9 mouse cellular contexts compared by ENCODE assay signal in the genomic region with DNA sequence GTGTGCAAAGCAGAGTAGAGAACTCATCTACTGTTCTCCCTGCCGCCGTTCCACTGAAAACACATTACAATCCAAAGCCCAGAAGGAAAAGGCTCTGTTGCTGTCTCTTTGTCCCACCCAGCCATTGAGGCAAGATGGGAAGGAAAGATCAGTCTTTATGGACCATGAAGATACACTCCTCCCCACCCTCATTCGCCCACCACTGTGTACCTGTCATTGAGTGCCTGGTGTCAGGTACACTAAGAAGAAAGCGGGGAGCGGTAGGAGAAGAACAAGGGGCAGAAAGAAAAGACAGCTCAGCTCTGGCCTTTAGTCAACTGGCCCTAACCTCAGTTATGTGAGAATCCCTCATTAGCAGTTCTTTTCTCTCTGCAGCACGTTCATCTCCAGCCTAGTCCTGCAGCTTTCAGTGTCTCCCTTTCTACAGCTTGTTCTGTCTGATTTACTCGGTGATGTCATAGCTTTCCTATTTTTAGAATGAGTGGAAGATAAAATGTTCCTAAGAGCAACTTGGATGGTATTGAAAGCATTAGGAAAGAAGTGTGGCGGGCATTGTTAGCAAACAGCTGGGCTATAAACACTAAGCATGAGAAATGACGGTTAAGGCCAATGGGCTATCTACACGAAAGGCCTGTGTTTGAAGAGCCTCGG.
DNase-seq lines count a peak whose midpoint lies in the region; ATAC-seq and TF ChIP-seq lines count a peak whose summit lies in the region.
"Had no signal": no experiment of that assay in that cellular context is flagged by ENCODE, and none has a peak within 500 bp of the region (broad histone marks: within the 10 kb centered on the region; RNA-seq: fewer than 3 reads in every experiment).

No protein-coding gene starts in this region.

- no peak for DNase-seq in intestine, embryonic 14.5 days (ENCODE audit: low spot score)
- DNase-seq in heart, postnatal 0 days (ENCODE audit: low spot score) = peak; percentile 92
- DNase-seq in midbrain, embryonic 14.5 days = no peak
- DNase-seq in urinary bladder, postnatal 25 days (ENCODE audit: low spot score) = no peak
- no peak for DNase-seq in retina, postnatal 1 day
- no peak for DNase-seq in left cerebral cortex, adult 2 months (ENCODE audit: extremely low spot score in 1 of 2, low spot score in 2 of 2)
- DNase-seq: thymus, postnatal 25 days had no signal

- no peaks in the 10 kb centered on the region for H3K9me3 ChIP-seq in intestine, embryonic 14.5 days (ENCODE audit: control insufficient read depth, low read length)
- no peaks in the 10 kb centered on the region for H3K9me3 ChIP-seq in intestine, postnatal 0 days (ENCODE audit: control insufficient read depth)
- H3K9me3 ChIP-seq in embryonic facial prominence, embryonic 13.5 days = no peaks in the 10 kb centered on the region
- no peaks in the 10 kb centered on the region for H3K9me3 ChIP-seq in heart, postnatal 0 days (replicated peaks; ENCODE audit: control insufficient read depth, low read length)
- H3K9me3 ChIP-seq in midbrain, embryonic 14.5 days (ENCODE audit: control insufficient read depth, low read length) = no peaks in the 10 kb centered on the region

- intact Hi-C loops in left cerebral cortex, adult 2 months (cut with DNase I) = no loop called here

- H3K36me3 ChIP-seq in intestine, embryonic 14.5 days (ENCODE audit: control insufficient read depth, insufficient read depth, low read length) = no peaks in the 10 kb centered on the region
- H3K36me3 ChIP-seq in intestine, postnatal 0 days (ENCODE audit: control insufficient read depth, insufficient read depth) = no peaks in the 10 kb centered on the region
- no peaks in the 10 kb centered on the region for H3K36me3 ChIP-seq in embryonic facial prominence, embryonic 13.5 days
- H3K36me3 ChIP-seq in heart, postnatal 0 days (replicated peaks; ENCODE audit: control insufficient read depth, insufficient read depth, low read length) = no peaks in the 10 kb centered on the region
- no peaks in the 10 kb centered on the region for H3K36me3 ChIP-seq in midbrain, embryonic 14.5 days (ENCODE audit: control insufficient read depth, insufficient read depth, low read length)

- TF ChIP-seq CTCF in intestine, postnatal 0 days (IDR thresholded peaks at IDR 0.05; ENCODE audit: low read depth) = no peak
- TF ChIP-seq CTCF in heart, postnatal 0 days (IDR thresholded peaks at IDR 0.05; ENCODE audit: low read depth) = no peak
- no peak for TF ChIP-seq CTCF in left cerebral cortex, adult 2 months (IDR thresholded peaks at IDR 0.05)

- H3K27me3 ChIP-seq in intestine, embryonic 14.5 days (replicated peaks; ENCODE audit: control insufficient read depth, insufficient read depth, low read length) = no peaks in the 10 kb centered on the region
- no peaks in the 10 kb centered on the region for H3K27me3 ChIP-seq in intestine, postnatal 0 days (replicated peaks; ENCODE audit: control insufficient read depth, insufficient read depth, low read length)
- H3K27me3 ChIP-seq in embryonic facial prominence, embryonic 13.5 days = no peaks in the 10 kb centered on the region
- H3K27me3 ChIP-seq in heart, postnatal 0 days (ENCODE audit: control insufficient read depth, insufficient read depth, low read length) = no peaks in the 10 kb centered on the region
- no peaks in the 10 kb centered on the region for H3K27me3 ChIP-seq in midbrain, embryonic 14.5 days (ENCODE audit: control insufficient read depth, insufficient read depth, low read length)

- peaks cover 44% of the 10 kb centered on the region for H3K4me1 ChIP-seq in intestine, embryonic 14.5 days (replicated peaks; ENCODE audit: control insufficient read depth, insufficient read depth, low read length)
- H3K4me1 ChIP-seq in intestine, postnatal 0 days (replicated peaks; ENCODE audit: control insufficient read depth, insufficient read depth, low read length) = peaks cover 3% of the 10 kb centered on the region; the same call in 1 of the 2 replicates
- H3K4me1 ChIP-seq in embryonic facial prominence, embryonic 13.5 days = peaks cover 77% of the 10 kb centered on the region
- peaks cover 49% of the 10 kb centered on the region for H3K4me1 ChIP-seq in heart, postnatal 0 days (ENCODE audit: control insufficient read depth, insufficient read depth)
- H3K4me1 ChIP-seq in midbrain, embryonic 14.5 days (ENCODE audit: control insufficient read depth, insufficient read depth, low read length) = 0 out of 2 replicates have a peak, but pooled peaks cover 6% of the 10 kb centered on the region

- H3K9ac ChIP-seq in intestine, embryonic 14.5 days (ENCODE audit: low read length) = no peak overlapping the region
- no peak overlapping the region for H3K9ac ChIP-seq in intestine, postnatal 0 days (ENCODE audit: low read depth, low read length)
- H3K9ac ChIP-seq in embryonic facial prominence, embryonic 13.5 days = no peak overlapping the region
- peak overlapping the region; percentile 43; the same call in 1 of the 2 replicates for H3K9ac ChIP-seq in heart, postnatal 0 days (replicated peaks; ENCODE audit: low read depth, low read length)
- H3K9ac ChIP-seq in midbrain, embryonic 14.5 days (replicated peaks; ENCODE audit: low read length) = no peak overlapping the region

- ATAC-seq in intestine, embryonic 14.5 days (replicated peaks; ENCODE audit: low FRiP score, low TSS enrichment, low read depth) = no peak
- no peak for ATAC-seq in intestine, postnatal 0 days
- ATAC-seq in embryonic facial prominence, embryonic 13.5 days (ENCODE audit: insufficient number of reproducible peaks, insufficient read depth, low FRiP score, low TSS enrichment, low read depth) = no peak
- peak; percentile 75 for ATAC-seq in heart, postnatal 0 days (ENCODE audit: insufficient read depth, low read depth)
- ATAC-seq in midbrain, embryonic 14.5 days (ENCODE audit: low FRiP score, low TSS enrichment) = no peak

- H3K4me3 ChIP-seq in intestine, embryonic 14.5 days (ENCODE audit: low read depth, low read length) = no peak overlapping the region
- no peak overlapping the region for H3K4me3 ChIP-seq in intestine, postnatal 0 days (ENCODE audit: low read depth, low read length)
- H3K4me3 ChIP-seq in embryonic facial prominence, embryonic 13.5 days = no peak overlapping the region
- H3K4me3 ChIP-seq in heart, postnatal 0 days (ENCODE audit: low read depth, low read length) = no peak overlapping the region
- H3K4me3 ChIP-seq in midbrain, embryonic 14.5 days (replicated peaks; ENCODE audit: low read depth, low read length) = no peak overlapping the region
- H3K4me3 ChIP-seq in left cerebral cortex, adult 2 months = no peak overlapping the region

- H3K4me2 ChIP-seq in intestine, embryonic 14.5 days (ENCODE audit: low read length) = no peak overlapping the region
- no peak overlapping the region for H3K4me2 ChIP-seq in intestine, postnatal 0 days (replicated peaks; ENCODE audit: low read depth)
- H3K4me2 ChIP-seq in embryonic facial prominence, embryonic 13.5 days = no peak overlapping the region
- H3K4me2 ChIP-seq in heart, postnatal 0 days (ENCODE audit: low read depth, low read length) = peak overlapping the region; percentile 22; the same call in 1 of the 2 replicates
- H3K4me2 ChIP-seq in midbrain, embryonic 14.5 days (ENCODE audit: low read length) = no peak overlapping the region

- 65% methylated on average over 11 of the region's 11 CpGs for WGBS in intestine, embryonic 14.5 days
- 68% methylated on average over 11 of the region's 11 CpGs for WGBS in intestine, postnatal 0 days
- 77% methylated on average over 11 of the region's 11 CpGs for WGBS in embryonic facial prominence, embryonic 13.5 days
- WGBS in heart, postnatal 0 days = 32% methylated on average over 11 of the region's 11 CpGs
- WGBS in midbrain, embryonic 14.5 days = 83% methylated on average over 11 of the region's 11 CpGs

- peak; percentile 59 for TF ChIP-seq EP300 in heart, postnatal 0 days (IDR thresholded peaks at IDR 0.05; ENCODE audit: low read depth)

- peak overlapping the region; percentile 44 for H3K27ac ChIP-seq in intestine, embryonic 14.5 days (ENCODE audit: low read depth)
- H3K27ac ChIP-seq in intestine, postnatal 0 days (ENCODE audit: low read depth, low read length) = no peak overlapping the region
- H3K27ac ChIP-seq in embryonic facial prominence, embryonic 13.5 days = peak overlapping the region; percentile 78
- peak overlapping the region; percentile 91 for H3K27ac ChIP-seq in heart, postnatal 0 days (ENCODE audit: low read depth)
- H3K27ac ChIP-seq in midbrain, embryonic 14.5 days (replicated peaks; ENCODE audit: low read depth, low read length) = peak overlapping the region; percentile 60
- no peak overlapping the region for H3K27ac ChIP-seq in left cerebral cortex, adult 2 months

Comparison
In these comparisons a context has a peak if more than half of its experiments do, and no peak if none do; other contexts are left out.
1. H3K27ac ChIP-seq: peak in intestine, embryonic 14.5 days (single experiment), embryonic facial prominence, embryonic 13.5 days (single experiment), heart, postnatal 0 days (single experiment) and midbrain, embryonic 14.5 days (single experiment); none in intestine, postnatal 0 days (single experiment) and left cerebral cortex, adult 2 months (single experiment).